Mouse (Mus musculus) left cerebral cortex, postnatal 4 days (tissue): ENCODE data around the gene Zc3h4. TPM values are rescaled to one million over a fixed set of nuclear protein-coding genes. Genes with fewer than 3 reads are reported as not detected.

Source experiments
- DNase-seq: peaks from one replicate; pipeline ENCODE4 v3.0.0-alpha.2; 2022
- intact Hi-C: fragments of 180-260 bp; cut with DNase I; formaldehyde crosslinking; loops from one replicate; pipeline ENCODE4 v1.15.1; 2025
- total RNA-seq, 2 experiments: library from RNA; stranded (reverse); gene quantifications; 2 replicates each; pipeline ENCODE4 v1.2.3; 2021

The Zc3h4 gene
- total RNA-seq, 2 experiments from 2014 or later = 67.8 to 68.5 TPM

DNA sequence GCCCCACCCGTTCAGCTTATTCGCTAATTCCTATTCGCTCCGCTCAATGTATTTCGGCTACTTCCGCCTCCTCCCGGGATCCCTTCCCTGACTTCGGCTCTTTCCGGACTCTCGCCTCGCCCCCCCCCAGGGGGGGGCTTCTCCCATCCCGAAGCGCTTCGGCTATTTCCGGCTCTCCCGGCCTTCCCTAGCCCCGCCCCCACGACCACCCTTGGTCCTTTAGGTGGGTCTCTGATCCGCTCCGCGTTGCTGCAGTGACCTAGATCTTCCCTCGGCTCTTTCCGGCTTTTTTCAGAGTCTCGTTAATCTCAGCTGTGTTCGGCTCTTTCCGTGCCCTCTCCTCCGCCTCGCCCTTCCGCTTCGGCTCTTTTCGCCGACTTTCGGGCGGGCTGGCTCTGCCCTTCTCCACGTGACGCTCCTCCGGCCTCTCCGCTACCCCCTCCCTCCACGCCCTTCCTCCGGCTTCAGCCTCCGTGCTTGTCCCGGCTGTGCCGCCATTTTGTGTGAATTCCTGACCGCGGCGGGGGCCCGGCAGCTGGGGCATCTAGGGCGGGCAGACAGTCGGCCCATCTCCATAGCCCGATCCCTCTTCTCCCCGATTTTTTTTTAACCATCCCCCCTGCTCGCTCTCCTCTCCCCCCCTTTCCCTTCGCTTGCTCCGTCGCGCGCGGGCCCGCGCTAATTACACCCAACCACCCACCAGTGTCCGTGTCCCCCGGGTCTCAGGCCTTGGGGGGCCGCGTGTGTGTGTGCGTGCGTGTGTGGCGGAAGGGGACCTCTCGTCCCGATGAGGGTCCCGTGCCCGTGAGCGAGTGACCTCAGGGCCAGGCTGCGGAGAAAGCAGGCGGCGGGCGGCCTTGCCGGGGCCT, 656 bp upstream of the Zc3h4 start:
- DNase-seq = peak; percentile 100
- intact Hi-C loops = no loop called here

DNA sequence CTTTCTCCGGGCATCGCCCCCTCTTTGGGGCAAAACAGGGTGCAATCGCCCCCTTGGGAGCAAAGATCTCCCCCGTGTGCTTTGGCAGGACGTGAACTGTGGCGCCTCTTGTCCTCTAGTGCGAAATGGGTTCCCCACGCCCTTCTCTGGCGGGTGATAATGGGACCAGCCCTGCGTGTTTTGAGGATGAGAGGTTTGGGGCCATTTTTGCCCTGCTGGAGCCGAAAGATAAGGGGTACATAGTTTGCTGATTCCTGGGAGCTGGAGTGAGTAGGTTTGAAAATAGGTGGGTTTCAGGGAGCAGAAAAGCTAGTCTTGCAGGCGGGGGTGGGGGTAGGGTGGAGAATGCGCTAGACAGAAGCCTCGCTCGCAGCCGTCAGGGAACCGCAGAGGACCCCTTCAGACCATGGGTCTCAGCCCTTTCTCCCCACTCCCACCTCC, 1.3 kb downstream of the Zc3h4 start:
- peak; percentile 46 for DNase-seq
- intact Hi-C loops = no loop called here

DNA sequence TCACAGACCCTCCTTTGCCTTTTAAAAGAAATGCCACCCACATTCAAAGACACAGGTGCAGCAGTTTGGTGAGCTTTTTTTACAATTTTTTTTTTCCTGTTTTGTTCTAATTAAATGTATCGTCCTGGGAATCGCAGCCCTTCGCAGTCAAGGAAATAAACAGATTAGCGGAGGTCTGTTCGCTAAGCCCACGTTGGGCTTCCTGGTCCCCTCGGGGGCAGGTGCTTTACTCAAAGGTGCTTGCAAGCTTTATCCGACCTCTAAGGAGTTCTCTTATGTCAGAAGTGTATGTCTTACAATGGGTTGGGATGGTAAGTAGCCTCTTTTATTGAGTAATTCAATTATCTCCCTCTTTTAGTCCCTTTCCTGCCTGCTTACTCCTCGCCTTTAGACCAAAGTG, 1.7 kb downstream of the Zc3h4 start:
- DNase-seq = no peak
- intact Hi-C loops = no loop called here

DNA sequence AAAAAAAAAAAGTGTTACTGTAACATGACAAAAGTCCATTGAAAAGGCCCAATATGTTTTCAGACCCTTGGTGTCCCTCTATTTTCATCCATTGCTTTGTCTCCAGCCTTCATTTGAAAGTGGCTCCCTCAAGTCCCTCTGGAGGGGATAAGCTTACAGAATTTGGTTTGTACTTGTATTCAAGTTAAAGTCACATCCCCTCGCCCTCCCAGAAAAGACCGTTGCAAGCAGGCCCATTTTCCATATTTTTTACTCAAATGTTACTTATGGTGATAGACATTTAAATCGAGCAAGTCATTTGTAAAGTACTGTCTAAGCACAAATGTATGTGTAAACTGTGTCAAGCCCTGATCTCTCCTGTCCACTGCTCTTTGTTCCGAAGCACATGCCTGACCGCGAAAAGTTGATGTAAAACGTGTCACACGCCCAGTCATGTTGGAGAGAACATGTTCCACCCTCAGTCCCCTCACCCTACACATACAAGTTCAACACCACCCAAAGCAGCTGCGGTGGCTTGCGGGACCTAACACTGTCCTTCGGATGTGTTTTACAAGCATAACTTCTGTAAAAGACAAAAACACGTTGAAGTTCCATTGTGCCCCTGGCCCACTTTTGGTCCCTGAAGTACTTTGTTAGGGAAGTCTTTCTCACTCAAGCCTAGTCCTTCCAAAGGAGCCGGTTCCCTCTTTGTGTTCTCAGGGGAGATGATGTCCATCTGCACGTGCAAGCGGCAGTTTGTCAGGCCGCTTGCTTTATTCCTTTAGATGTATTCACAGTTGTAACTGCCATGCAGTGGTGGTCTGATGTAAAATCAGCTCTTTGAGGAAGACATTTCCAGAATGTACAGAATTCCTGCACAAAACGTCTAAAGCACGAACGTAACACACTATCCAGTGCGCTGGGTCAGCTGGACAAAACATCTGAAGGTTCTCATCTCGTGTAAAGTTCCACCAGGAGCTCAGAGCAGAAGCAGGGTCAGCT, 2.5 kb downstream of the Zc3h4 start:
- peak; percentile 9 for DNase-seq
- intact Hi-C loops = no loop called here

DNA sequence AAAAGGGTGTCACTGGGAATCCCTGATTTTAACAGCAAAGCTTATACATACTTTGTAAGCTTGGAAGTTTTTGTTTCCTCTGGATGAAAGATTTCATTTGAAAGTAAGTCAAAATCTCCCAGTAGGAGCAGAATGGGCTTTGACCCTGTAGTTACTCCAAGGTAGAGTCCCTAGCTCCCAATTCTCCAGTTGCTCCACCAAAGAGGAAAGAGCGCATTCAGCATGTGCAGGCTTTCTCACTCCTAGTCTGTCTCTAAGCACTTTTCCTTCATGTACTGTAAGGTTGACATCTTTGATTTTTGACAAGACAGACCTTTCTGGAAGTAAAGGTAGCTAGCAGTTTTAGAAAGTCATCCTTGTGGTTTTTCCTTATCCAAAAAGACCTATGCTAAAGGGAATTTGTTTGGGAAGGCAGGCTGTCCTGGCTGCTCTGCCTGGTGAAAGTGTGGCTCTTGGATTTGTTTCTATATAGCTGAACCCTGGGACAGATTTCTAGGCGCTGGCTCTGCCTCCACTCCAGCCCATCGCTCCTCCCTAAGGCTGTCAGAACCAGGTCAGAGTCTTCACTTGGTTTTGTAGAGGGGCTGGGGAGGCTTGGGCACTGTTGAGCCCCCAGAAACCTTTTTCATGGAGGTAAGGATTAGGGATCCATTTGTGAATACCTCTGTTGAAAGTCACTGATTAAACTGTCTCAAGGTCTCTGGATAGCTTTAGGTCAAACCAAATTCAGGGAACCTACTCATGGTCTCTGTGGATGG, 3.8 kb downstream of the Zc3h4 start:
- DNase-seq = no peak
- intact Hi-C loops = no loop called here

DNA sequence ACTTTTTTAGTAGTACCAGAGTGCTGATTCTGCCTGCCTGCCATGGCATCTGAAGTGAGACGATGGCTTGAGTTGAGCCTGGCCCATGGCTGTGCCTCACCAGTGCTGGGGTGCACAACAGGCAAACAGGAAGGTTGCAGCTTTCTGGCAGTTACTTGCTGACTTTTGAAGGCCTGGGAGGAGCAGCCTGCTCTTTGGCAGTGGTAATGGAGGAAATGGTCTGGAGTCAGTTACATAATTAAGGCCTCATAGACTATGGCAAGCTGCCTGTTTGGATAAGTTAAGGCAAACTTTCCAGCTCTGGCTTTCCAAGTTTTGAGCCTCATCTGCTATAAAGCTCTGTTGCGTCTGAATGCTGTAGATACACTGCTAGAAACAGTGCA, 4.4 kb downstream of the Zc3h4 start:
- intact Hi-C loops = no loop called here
- DNase-seq = no peak

DNA sequence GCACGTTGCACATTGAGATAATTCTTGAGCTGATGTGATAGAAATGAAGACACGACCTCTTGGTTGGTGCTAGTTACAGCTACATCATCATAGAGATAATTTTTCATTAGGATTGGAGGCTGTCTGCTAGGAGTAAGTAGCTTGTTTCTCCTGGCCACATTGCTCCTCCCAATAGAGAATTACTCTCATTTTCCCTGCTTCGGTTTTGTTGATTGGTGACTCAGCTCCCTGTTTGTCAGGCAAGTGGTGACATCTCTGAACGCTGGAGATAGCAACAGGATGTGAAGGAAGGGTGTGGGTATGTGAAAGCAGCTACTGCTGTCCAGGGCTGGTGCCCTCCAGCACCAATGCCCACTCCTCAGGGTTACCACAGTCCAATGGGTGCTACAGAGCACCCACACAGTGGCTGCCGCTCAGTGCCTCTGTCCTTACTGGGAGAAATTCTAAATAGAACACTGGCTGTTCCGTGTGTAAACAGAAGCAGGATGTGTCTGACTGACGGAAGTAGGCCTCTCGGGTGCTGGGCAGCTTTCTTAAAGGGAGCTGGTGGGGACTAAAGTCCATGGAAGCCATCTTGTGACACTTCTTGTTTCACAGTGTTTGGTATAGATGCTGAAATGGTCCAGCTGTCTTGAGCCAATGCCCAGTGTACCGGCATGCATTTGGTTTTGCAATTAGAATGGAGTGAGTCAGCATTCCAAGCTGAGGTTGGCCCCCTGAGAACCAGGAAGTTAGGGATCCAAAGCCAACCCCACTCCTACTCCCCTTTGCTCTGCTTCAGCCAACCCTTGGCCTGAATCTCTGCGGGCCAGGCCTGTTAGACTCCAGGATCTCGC, 5.0 kb downstream of the Zc3h4 start:
- intact Hi-C loops = no loop called here
- DNase-seq = peak; percentile 23

DNA sequence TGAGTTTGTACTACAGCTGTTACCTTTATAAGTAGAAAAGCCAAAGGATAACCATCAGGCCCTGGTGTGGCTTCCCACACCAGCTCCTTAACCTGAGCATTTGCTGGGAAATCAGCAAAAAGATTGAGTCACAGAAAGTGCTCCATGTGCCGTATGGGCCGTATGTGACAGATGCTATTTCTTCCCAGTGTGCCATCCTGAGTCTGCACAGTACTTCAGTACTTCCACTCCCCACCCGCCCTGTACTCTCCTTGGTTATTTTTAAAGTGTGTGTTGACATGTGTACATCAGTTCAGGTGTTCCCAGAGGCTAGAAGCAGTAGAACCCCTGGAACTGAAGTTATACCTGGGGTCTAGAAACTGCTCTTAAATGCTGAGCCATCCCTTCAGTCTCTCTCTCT, 6.3 kb downstream of the Zc3h4 start:
- DNase-seq = no peak
- intact Hi-C loops = no loop called here

DNA sequence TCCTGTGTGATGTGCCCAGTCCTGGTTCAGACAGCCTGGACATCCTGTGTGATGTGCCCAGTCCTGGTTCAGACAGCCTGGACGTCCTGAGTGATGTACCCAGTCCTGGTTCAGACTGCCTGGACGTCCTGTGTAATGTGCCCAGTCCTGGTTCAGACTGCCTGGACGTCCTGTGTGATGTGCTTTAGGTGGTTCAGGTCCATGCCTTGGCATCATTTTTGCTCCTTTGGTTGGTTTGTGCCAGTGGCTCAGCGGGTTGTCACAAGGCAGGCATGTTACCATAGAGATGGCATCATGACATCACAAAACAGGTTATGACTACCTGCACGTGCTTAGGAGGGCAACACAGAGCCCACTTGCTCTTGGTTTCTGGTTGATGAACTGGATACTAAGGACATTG, 10.4 kb downstream of the Zc3h4 start:
- no peak for DNase-seq
- intact Hi-C loops = no loop called here

DNA sequence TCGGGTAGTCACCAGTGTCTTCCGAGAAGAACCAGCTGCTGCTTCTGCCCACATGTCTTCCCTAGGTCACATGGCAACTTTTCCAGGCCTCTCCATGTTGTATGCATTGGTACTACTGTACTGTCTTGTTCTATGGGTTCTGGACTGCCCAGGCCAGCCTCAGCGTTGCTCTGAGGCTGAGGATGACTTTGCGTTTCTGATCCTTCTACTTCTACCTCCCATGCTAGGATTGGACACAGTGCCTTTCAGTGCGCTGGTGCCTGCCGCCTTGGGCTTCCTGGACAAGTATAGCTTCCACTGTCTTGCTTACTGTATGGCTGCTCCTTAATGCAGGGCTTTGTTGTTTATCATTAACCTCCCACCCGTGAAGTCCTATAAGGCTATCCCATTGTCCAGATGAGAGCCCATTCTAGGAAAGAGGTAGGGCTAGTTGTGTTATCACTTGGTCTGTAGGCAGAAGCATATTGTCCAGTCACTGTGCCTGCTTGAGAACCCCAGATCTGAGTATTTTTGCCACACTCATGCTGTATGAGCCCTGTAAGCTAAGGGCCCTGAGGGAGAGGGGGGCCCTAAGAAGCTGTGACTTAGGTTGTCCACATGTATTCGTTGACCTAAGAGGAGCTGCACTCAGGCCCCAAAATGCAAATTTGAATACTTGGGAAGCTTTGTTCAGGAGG, 11.6 kb downstream of the Zc3h4 start:
- DNase-seq = no peak
- intact Hi-C loops = no loop called here

DNA sequence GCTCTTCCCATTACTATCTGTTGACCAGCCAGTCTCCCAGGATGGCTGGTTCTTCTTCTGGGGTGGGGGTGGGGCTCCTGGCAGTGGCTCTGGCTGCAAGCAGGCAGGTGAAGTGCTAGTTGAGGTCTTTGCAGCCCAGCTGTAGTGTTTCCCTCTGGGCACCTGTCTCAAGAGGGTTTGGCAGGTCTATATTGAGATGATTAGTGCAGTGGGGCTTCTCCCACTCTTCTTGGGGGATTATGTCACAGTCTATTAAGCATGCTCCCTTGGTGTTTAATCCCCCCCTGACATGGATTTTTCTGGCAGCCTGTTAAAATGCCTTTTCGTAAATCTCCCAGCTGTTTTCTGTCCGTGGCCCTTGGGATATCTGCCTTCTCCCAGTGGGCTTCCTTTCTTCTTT, 12.2 kb downstream of the Zc3h4 start:
- no peak for DNase-seq
- intact Hi-C loops = no loop called here

DNA sequence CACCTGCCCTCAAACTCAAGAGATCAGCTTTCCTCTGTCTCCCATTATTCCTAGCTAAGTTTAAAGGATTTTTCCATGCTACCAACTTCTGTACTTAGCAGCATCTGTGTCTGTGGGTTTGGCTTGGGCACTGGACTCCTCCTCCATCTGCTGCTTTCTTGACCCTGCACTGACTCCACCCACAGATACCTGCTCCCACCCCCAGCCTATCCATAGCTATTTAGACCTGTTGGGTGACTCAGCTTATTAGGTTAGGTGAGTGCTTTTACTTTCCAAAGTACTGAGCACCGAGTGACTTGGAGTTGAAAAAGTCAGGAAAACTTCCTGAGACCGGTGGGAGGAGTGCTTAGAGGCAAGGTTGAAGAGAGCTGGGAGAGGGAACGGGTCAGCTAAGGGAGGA, 14.7 kb downstream of the Zc3h4 start:
- intact Hi-C loops = no loop called here
- no peak for DNase-seq

DNA sequence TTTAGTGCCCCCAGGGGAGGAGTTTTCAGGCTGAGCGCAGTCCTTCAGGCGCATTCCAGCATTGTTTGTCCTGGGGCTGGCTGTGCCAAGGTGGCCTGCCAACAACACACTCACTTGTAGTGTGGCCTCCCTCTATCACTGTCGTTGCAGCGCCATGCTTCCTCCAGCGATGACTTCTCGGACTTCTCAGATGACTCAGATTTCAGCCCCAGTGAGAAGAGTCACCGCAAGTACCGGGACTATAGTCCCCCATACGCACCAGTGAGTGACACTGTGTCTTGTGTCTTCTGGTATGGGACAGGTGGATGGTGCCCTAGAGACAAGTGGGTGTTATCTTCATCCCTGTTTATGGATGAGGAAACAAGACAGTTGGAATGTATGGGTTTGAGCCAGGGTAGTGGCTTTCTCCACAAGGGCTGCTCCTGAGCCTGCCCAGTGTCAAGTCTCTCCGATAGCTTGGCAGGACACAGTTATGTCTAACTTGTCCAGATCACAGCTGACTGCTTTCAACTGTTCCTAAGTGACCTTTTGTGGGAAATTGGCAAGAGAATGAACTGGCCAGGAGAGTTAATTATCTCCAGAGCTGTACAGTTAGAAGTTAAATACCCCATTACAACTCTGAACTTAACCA, 16.5 kb downstream of the Zc3h4 start:
- no peak for DNase-seq
- intact Hi-C loops = no loop called here

DNA sequence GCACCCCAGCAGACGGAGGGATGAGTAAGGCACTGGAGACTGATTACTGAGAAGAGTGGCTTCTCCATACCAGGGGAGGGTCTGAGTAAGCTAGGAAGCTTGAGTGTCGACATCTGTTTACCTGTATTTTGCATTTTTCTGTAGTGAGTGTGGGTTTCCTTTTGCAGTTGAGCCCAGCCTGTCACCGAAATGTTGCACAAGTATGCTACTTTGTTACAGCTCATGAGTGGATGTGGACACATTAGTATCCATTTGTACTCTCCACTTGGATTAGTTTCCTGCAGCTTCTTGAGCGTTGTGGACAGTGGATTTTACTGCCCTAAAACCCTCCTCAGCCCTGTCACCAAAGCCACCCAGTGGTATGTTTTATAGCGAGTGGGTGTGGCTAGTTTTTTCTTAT, 18.0 kb downstream of the Zc3h4 start:
- intact Hi-C loops = no loop called here

DNA sequence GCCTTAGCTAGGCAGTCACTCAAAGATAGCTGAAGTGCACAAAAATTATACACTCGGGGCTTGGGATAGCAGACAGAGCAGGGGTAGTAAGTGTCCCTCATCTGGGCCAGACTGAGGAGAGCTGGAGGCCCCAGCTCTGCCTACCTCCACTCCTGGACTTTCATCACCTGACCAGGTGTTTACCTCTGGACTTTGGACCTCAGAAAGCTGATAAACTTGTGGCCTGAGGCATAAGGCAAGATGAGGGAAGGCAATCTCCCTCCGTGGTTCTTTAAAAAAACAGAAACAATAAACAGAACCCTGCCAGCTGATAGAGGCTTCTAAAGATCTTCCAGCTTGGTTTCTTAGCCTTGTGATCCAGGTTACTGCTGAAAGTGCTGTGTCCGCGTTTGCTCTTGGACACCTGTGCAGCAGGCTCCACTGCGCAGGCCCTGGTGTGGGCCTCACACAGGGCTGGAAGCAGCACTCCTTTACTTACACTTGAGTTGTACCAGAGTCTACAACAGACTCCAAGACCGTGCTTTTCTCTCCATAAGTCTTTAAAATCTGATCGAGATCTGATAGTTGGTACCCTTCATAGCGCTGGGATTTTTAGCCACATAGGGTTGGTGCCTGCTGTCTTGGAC, 19.9 kb downstream of the Zc3h4 start:
- DNase-seq = no peak
- intact Hi-C loops = no loop called here

More for the DNA sequence above, 18.0 kb downstream of the Zc3h4 start:
- no peak for DNase-seq

DNA sequence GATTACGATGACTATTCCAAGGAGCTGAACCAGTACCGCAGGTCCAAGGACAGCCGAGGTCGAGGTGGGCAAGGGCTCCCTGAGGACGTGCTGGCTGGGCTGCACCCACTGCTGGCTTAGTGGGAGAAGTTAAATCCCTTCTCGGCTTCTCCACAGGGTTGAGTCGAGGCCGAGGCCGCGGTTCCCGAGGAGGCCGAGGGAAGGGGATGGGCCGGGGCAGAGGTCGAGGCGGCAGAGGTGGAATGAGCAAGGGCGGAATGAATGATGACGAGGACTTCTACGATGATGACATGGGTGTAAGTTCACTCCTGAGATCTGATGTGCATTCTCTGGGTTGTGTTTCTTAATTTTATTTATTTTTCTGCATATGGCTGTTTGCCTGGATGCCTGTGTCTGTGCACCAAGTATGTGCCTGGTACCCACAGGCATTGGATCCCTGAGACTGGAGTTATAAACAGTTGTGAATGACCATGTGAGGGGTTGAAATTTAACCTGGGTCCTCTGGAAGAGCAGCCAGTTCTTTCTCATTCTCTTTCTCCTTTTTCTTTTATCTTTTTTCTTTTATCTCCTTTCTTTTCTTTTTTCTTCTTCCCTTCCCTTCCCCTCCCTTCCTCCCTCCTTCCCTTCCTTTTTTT, 21.6 kb downstream of the Zc3h4 start:
- no peak for DNase-seq
- intact Hi-C loops = no loop called here

DNA sequence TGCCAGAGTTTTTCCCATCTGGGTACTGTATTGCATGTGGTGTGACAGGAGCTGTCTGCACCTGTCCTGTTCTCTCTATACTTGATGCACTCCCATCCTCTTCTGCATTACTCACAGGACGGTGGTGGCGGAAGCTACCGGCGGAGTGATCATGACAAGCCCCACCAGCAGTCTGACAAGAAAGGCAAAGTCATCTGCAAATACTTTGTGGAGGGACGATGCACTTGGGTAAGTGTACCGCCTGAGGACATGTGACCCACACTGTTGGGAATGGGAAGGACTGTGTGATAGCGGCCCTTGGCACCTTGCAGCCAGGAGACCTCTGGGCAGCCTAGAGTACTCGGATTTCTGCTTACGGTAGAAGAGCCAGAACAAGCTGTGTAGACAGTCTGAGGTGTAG, 23.0 kb downstream of the Zc3h4 start:
- no peak for DNase-seq
- intact Hi-C loops = no loop called here

DNA sequence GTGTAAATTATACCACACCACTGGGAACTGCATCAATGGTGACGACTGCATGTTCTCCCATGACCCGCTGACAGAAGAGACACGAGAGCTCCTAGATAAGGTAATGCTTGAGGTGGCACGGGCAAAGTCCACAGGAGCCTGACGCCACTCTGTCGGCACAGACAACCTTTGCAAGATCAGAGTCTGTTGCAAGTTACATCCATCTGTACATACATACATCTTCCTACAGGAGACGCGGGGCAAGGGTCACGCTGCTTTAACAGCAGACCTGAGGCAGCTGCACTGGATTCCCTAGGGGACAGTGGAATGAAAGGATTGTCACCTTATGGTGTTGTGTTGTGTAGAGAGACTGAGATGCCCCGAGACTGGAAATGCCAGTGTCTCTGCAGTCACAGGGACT, 25.0 kb downstream of the Zc3h4 start:
- no peak for DNase-seq
- intact Hi-C loops = no loop called here
